Mouse (Mus musculus): ENCODE measurements around the gene Rbpj.

- TF ChIP-seq POLR2A (IDR thresholded peaks at IDR 0.05; ENCODE audit: insufficient read depth, low read depth, low read length) (no peak), CTCF (IDR thresholded peaks at IDR 0.05; ENCODE audit: insufficient read depth, low read depth, low read length) (no peak)
Measured at GRCm38 (mm10) chr5:53429683-53430477, 36.1 kb upstream of the Rbpj start.

Data from olfactory bulb, adult 2 months (tissue).